Mouse (Mus musculus): ENCODE data around the gene Yipf1. TPM values are rescaled to one million over a fixed set of nuclear protein-coding genes. Genes with fewer than 3 reads are reported as not detected.
"Not testable (repeated sequence)": the region's sequence is repeated elsewhere in the genome, so short reads cannot be mapped to it uniquely, and the experiment has no call there.

Gene Yipf1
- polyA plus RNA-seq, 1 experiment from 2014 or later, result 37.8 TPM

GRCm38 (mm10) chr4:107360457-107361145, 46.4 kb downstream of the Yipf1 start:
- Histone ChIP-seq H3K36me3 (peaks cover 5% of the 10 kb centered on the region; the same call in 1 of the 2 replicates), H3K4me1 (0 out of 2 replicates have a peak, but pooled peaks cover 3% of the 10 kb centered on the region), H3K27me3 (ENCODE audit: low read depth, poor library complexity, severe bottlenecking) (no peaks in the 10 kb centered on the region), H3K9me3 (replicated peaks) (no peaks in the 10 kb centered on the region), H3K27ac (replicated peaks) (no peak overlapping the region), H3K4me3 (no peak overlapping the region)
- WGBS, result 90% methylated on average over 7 of the region's 7 CpGs
- no peak for DNase-seq (ENCODE audit: low spot score)

- Histone ChIP-seq H3K4me3 (no peak overlapping the region), H3K27me3 (ENCODE audit: low read depth, poor library complexity, severe bottlenecking) (no peaks in the 10 kb centered on the region), H3K27ac (replicated peaks) (no peak overlapping the region), H3K9me3 (replicated peaks) (no peaks in the 10 kb centered on the region), H3K36me3 (peaks cover 5% of the 10 kb centered on the region; the same call in 1 of the 2 replicates), H3K4me1 (0 out of 2 replicates have a peak, but pooled peaks cover 3% of the 10 kb centered on the region)
- WGBS, result 62% methylated on average over 4 of the region's 4 CpGs
- DNase-seq (ENCODE audit: low spot score), result no peak
Observed at GRCm38 (mm10) chr4:107362755-107363154, 48.6 kb downstream of the Yipf1 start.

- 89% methylated on average over 6 of the region's 6 CpGs for WGBS
- Histone ChIP-seq H3K4me3 (no peak overlapping the region), H3K27me3 (ENCODE audit: low read depth, poor library complexity, severe bottlenecking) (no peaks in the 10 kb centered on the region), H3K36me3 (0 out of 2 replicates have a peak, but pooled peaks cover under 1% of the 10 kb centered on the region), H3K4me1 (peaks cover 5% of the 10 kb centered on the region), H3K9me3 (replicated peaks) (no peaks in the 10 kb centered on the region), H3K27ac (replicated peaks) (no peak overlapping the region)
- no peak for DNase-seq (ENCODE audit: low spot score)
Observed at GRCm38 (mm10) chr4:107363573-107363972, 49.4 kb downstream of the Yipf1 start.

- no peak for DNase-seq (ENCODE audit: low spot score)
Observed at GRCm38 (mm10) chr4:107364190-107364639, 50.1 kb downstream of the Yipf1 start.

GRCm38 (mm10) chr4:107366408-107366807, 52.2 kb downstream of the Yipf1 start:
- Histone ChIP-seq H3K36me3 (peaks cover 21% of the 10 kb centered on the region), H3K4me1 (peaks cover 15% of the 10 kb centered on the region)
- not testable (repeated sequence) for H3K27me3 ChIP-seq (ENCODE audit: low read depth, poor library complexity, severe bottlenecking); H3K27ac ChIP-seq (replicated peaks); H3K9me3 ChIP-seq (replicated peaks); DNase-seq (ENCODE audit: low spot score); H3K4me3 ChIP-seq

More at GRCm38 (mm10) chr4:107364190-107364639, 50.1 kb downstream of the Yipf1 start:
- peaks cover 12% of the 10 kb centered on the region for H3K4me1 ChIP-seq
- no peak overlapping the region for H3K4me3 ChIP-seq
- H3K36me3 ChIP-seq, result peaks cover under 1% of the 10 kb centered on the region; the same call in 1 of the 2 replicates
- H3K9me3 ChIP-seq (replicated peaks), result no peaks in the 10 kb centered on the region
- WGBS, result 85% methylated on average over 5 of the region's 5 CpGs
- H3K27ac ChIP-seq (replicated peaks), result no peak overlapping the region
- no peaks in the 10 kb centered on the region for H3K27me3 ChIP-seq (ENCODE audit: low read depth, poor library complexity, severe bottlenecking)

GRCm38 (mm10) chr4:107367567-107368314, 53.6 kb downstream of the Yipf1 start, which contains the start of gene Ndc1:
Gene Ndc1, plus strand, starts transcription at chr4:107367784.
- no peaks in the 10 kb centered on the region for H3K27me3 ChIP-seq (ENCODE audit: low read depth, poor library complexity, severe bottlenecking)
- peak; percentile 94 for DNase-seq (ENCODE audit: low spot score)
- H3K4me3 ChIP-seq, result peak within 1 kb of the TSS; percentile 85
- under 1% methylated on average over 51 of the region's 51 CpGs for WGBS
- peak within 1 kb of the TSS; percentile 99 for H3K27ac ChIP-seq (replicated peaks)
- H3K9me3 ChIP-seq (replicated peaks), result no peaks in the 10 kb centered on the region
- H3K4me1 ChIP-seq, result peaks cover 14% of the 10 kb centered on the region
- H3K36me3 ChIP-seq, result peaks cover 34% of the 10 kb centered on the region

- H3K27me3 ChIP-seq (ENCODE audit: low read depth, poor library complexity, severe bottlenecking), result no peaks in the 10 kb centered on the region
- H3K36me3 ChIP-seq, result peaks cover 80% of the 10 kb centered on the region
- H3K9me3 ChIP-seq (replicated peaks), result no peaks in the 10 kb centered on the region
- H3K4me1 ChIP-seq, result peaks cover 12% of the 10 kb centered on the region
- H3K4me3 ChIP-seq, result no peak overlapping the region
- DNase-seq (ENCODE audit: low spot score), result no peak
- WGBS, result 90% methylated on average over 2 of the region's 2 CpGs
- no peak overlapping the region for H3K27ac ChIP-seq (replicated peaks)
Observed at GRCm38 (mm10) chr4:107372304-107372703, 58.1 kb downstream of the Yipf1 start.

- no peaks in the 10 kb centered on the region for H3K9me3 ChIP-seq (replicated peaks)
- no peak overlapping the region for H3K27ac ChIP-seq (replicated peaks)
- no peaks in the 10 kb centered on the region for H3K27me3 ChIP-seq (ENCODE audit: low read depth, poor library complexity, severe bottlenecking)
- no peak for DNase-seq (ENCODE audit: low spot score)
- 91% methylated on average over 4 of the region's 4 CpGs for WGBS
- H3K4me3 ChIP-seq, result no peak overlapping the region
- peaks cover 95% of the 10 kb centered on the region for H3K36me3 ChIP-seq
- no peaks in the 10 kb centered on the region for H3K4me1 ChIP-seq
Observed at GRCm38 (mm10) chr4:107374677-107375076, 60.5 kb downstream of the Yipf1 start.

GRCm38 (mm10) chr4:107378954-107379353, 64.8 kb downstream of the Yipf1 start:
- 94% methylated on average over 6 of the region's 6 CpGs for WGBS
- DNase-seq (ENCODE audit: low spot score), result no peak
- Histone ChIP-seq H3K9me3 (replicated peaks) (no peaks in the 10 kb centered on the region), H3K27ac (replicated peaks) (no peak overlapping the region), H3K4me3 (no peak overlapping the region), H3K27me3 (ENCODE audit: low read depth, poor library complexity, severe bottlenecking) (no peaks in the 10 kb centered on the region), H3K4me1 (no peaks in the 10 kb centered on the region), H3K36me3 (peaks cover 94% of the 10 kb centered on the region)

GRCm38 (mm10) chr4:107380871-107381270, 66.7 kb downstream of the Yipf1 start:
- peaks cover 94% of the 10 kb centered on the region for H3K36me3 ChIP-seq

GRCm38 (mm10) chr4:107387038-107387437, 72.9 kb downstream of the Yipf1 start:
- Histone ChIP-seq H3K27me3 (ENCODE audit: low read depth, poor library complexity, severe bottlenecking) (no peaks in the 10 kb centered on the region), H3K27ac (replicated peaks) (no peak overlapping the region), H3K36me3 (peaks cover 97% of the 10 kb centered on the region), H3K9me3 (replicated peaks) (no peaks in the 10 kb centered on the region), H3K4me3 (no peak overlapping the region), H3K4me1 (no peaks in the 10 kb centered on the region)
- no peak for DNase-seq (ENCODE audit: low spot score)
- WGBS, result 94% methylated on average over 4 of the region's 4 CpGs

More at GRCm38 (mm10) chr4:107380871-107381270, 66.7 kb downstream of the Yipf1 start:
- Histone ChIP-seq H3K4me3 (no peak overlapping the region), H3K9me3 (replicated peaks) (no peaks in the 10 kb centered on the region), H3K27me3 (ENCODE audit: low read depth, poor library complexity, severe bottlenecking) (no peaks in the 10 kb centered on the region), H3K27ac (replicated peaks) (no peak overlapping the region), H3K4me1 (no peaks in the 10 kb centered on the region)
- 90% methylated on average over 7 of the region's 7 CpGs for WGBS
- no peak for DNase-seq (ENCODE audit: low spot score)

GRCm38 (mm10) chr4:107387465-107387864, 73.3 kb downstream of the Yipf1 start:
- H3K36me3 ChIP-seq, result peaks cover 97% of the 10 kb centered on the region
- H3K4me1 ChIP-seq, result no peaks in the 10 kb centered on the region
- WGBS, result 95% methylated on average over 8 of the region's 8 CpGs
- H3K9me3 ChIP-seq (replicated peaks), result no peaks in the 10 kb centered on the region
- no peak overlapping the region for H3K4me3 ChIP-seq
- H3K27ac ChIP-seq (replicated peaks), result no peak overlapping the region
- DNase-seq (ENCODE audit: low spot score), result no peak
- H3K27me3 ChIP-seq (ENCODE audit: low read depth, poor library complexity, severe bottlenecking), result no peaks in the 10 kb centered on the region

- DNase-seq (ENCODE audit: low spot score), result no peak
- no peaks in the 10 kb centered on the region for H3K9me3 ChIP-seq (replicated peaks)
- 90% methylated on average over 2 of the region's 2 CpGs for WGBS
- no peak overlapping the region for H3K4me3 ChIP-seq
- no peak overlapping the region for H3K27ac ChIP-seq (replicated peaks)
- H3K4me1 ChIP-seq, result no peaks in the 10 kb centered on the region
- peaks cover 97% of the 10 kb centered on the region for H3K36me3 ChIP-seq
- H3K27me3 ChIP-seq (ENCODE audit: low read depth, poor library complexity, severe bottlenecking), result no peaks in the 10 kb centered on the region
Observed at GRCm38 (mm10) chr4:107388291-107388690, 74.1 kb downstream of the Yipf1 start.
